Mouse (Mus musculus): Measurements from ENCODE around the gene Stmnd1. TPM values are rescaled to one million over a fixed set of nuclear protein-coding genes. Genes with fewer than 3 reads are reported as not detected.
A peak's percentile ranks its signal among the peaks of the same experiment; 100 is the strongest.

Gene Stmnd1
- polyA plus RNA-seq, 1 experiment from 2014 or later: not detected

DNA sequence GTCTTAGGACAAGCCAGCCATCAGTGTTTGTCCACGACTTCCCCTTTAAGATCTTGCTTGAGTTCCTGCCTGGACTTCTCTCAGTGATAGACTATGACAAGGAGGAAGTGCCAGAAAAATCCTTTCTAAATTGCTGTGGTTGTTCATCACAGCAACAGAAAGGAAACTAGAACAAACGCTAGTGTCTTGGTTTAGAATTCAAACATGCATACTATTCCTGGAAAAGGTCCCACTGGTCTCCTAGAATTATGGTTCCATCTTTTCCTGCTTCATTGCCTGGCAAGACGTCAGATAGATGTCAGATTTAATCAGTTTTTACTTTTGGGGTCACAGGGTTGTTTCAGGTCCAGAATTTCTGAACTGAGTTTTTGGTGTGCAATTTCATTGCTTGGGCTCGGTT is 14.0 kb upstream of the Stmnd1 start:
- Histone ChIP-seq H3K9me3 (no peaks in the 10 kb centered on the region), H3K27me3 (replicated peaks) (no peaks in the 10 kb centered on the region), H3K4me1 (no peaks in the 10 kb centered on the region), H3K9ac (no peak overlapping the region), H3K27ac (no peak overlapping the region), H3K4me3 (no peak overlapping the region), H3K36me3 (no peaks in the 10 kb centered on the region), H3K4me2 (replicated peaks) (no peak overlapping the region)
- WGBS: 83% methylated on average over 4 of the region's 4 CpGs
- ATAC-seq (ENCODE audit: low FRiP score, low read depth): no peak

GRCm38 (mm10) chr13:46261244-46261643 is 12.3 kb upstream of the Stmnd1 start:
- no peak overlapping the region for H3K27ac ChIP-seq
- H3K4me3 ChIP-seq: no peak overlapping the region
- no peaks in the 10 kb centered on the region for H3K27me3 ChIP-seq (replicated peaks)
- no peak overlapping the region for H3K4me2 ChIP-seq (replicated peaks)
- H3K9ac ChIP-seq: no peak overlapping the region
- no peaks in the 10 kb centered on the region for H3K36me3 ChIP-seq
- no peaks in the 10 kb centered on the region for H3K4me1 ChIP-seq
- 61% methylated on average over 3 of the region's 3 CpGs for WGBS
- H3K9me3 ChIP-seq: no peaks in the 10 kb centered on the region
- ATAC-seq (ENCODE audit: low FRiP score, low read depth): no peak

GRCm38 (mm10) chr13:46267783-46268182 is 5.7 kb upstream of the Stmnd1 start:
- Histone ChIP-seq H3K27me3 (replicated peaks) (no peaks in the 10 kb centered on the region), H3K9me3 (no peaks in the 10 kb centered on the region), H3K4me2 (replicated peaks) (no peak overlapping the region), H3K27ac (no peak overlapping the region), H3K9ac (no peak overlapping the region), H3K4me1 (peaks cover 12% of the 10 kb centered on the region), H3K36me3 (no peaks in the 10 kb centered on the region), H3K4me3 (no peak overlapping the region)
- ATAC-seq (ENCODE audit: low FRiP score, low read depth): no peak

GRCm38 (mm10) chr13:46268341-46268740 is 5.2 kb upstream of the Stmnd1 start:
- no peak overlapping the region for H3K4me2 ChIP-seq (replicated peaks)
- H3K4me1 ChIP-seq: peaks cover 17% of the 10 kb centered on the region
- H3K27ac ChIP-seq: no peak overlapping the region
- no peaks in the 10 kb centered on the region for H3K9me3 ChIP-seq
- no peaks in the 10 kb centered on the region for H3K27me3 ChIP-seq (replicated peaks)
- no peak overlapping the region for H3K4me3 ChIP-seq
- ATAC-seq (ENCODE audit: low FRiP score, low read depth): no peak
- H3K36me3 ChIP-seq: no peaks in the 10 kb centered on the region
- 51% methylated on average over 3 of the region's 3 CpGs for WGBS
- no peak overlapping the region for H3K9ac ChIP-seq

DNA sequence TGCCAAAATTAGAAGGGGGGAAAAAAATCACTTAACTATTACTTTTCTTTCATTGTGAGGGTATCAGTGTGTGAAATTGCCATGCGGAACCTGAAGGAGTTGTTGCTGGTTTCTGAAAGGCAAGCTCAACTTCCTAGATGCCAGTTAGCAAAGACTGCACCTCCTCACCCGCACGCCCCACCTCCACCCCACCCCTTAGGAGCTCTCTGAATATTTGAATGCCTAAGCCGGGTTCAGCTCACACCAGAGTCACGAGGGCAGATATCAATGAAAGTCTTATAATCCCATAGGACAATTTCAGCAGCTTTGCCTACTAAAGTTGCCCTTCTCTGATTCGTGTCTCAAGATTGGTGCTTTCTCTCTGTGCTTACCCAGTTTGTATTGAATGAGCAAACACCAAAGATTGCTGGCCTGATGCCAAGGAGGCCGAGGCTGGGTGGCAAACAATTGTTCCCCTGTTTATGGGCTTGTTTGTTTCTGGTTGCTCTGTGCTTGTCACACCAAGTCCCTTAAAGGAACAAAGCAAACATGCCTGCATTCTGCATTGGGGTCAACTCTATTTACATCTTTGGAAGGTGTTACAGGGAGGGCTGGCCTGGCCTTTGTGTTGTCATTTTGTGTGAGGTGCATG is 4.6 kb upstream of the Stmnd1 start:
- Histone ChIP-seq H3K4me3 (no peak overlapping the region), H3K9ac (no peak overlapping the region), H3K36me3 (no peaks in the 10 kb centered on the region), H3K27ac (no peak overlapping the region), H3K9me3 (no peaks in the 10 kb centered on the region), H3K4me2 (replicated peaks) (no peak overlapping the region), H3K27me3 (replicated peaks) (no peaks in the 10 kb centered on the region), H3K4me1 (peaks cover 21% of the 10 kb centered on the region)
- 39% methylated on average over 7 of the region's 7 CpGs for WGBS
- ATAC-seq (ENCODE audit: low FRiP score, low read depth): no peak

DNA sequence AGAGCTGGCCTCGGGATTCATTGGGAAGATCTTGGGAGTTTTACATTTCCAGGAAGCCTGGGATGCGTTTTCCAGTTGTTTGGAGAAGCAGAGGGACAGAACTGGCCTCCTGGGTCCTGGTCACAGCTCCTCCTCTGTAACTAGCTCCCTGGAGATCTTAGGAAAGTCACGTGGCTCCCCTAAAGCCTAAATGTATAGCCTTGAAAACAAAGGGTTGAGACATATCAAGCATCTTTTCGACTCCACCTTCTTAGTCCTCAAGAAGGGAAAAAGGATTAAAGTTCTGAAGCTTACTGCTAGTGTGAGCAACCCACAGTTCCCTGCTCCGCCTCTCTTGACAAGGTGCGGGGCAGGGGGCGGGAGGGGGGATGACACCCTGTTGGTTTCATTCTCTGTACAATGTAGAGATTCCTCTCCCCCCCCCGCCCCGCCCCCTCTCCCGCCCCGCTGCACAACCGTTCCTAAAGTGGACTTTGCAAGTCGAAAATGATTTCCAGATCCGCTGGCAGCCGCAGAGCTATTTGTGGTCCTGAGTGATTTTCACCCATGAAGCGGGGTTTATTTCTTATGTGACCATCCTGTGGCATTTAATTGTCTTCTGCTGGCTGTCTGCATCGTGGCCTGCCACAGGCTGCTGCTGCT is 589 bp upstream of the Stmnd1 start:
- H3K36me3 ChIP-seq: no peaks in the 10 kb centered on the region
- H3K27me3 ChIP-seq (replicated peaks): no peaks in the 10 kb centered on the region
- H3K27ac ChIP-seq: no peak overlapping the region
- 26% methylated on average over 17 of the region's 17 CpGs for WGBS
- no peaks in the 10 kb centered on the region for H3K9me3 ChIP-seq
- H3K4me1 ChIP-seq: peaks cover 21% of the 10 kb centered on the region
- peak overlapping the region; percentile 30; the same call in 1 of the 2 replicates for H3K9ac ChIP-seq
- no peak for ATAC-seq (ENCODE audit: low FRiP score, low read depth)
- H3K4me3 ChIP-seq: no peak overlapping the region
- peak overlapping the region; percentile 43 for H3K4me2 ChIP-seq (replicated peaks)

DNA sequence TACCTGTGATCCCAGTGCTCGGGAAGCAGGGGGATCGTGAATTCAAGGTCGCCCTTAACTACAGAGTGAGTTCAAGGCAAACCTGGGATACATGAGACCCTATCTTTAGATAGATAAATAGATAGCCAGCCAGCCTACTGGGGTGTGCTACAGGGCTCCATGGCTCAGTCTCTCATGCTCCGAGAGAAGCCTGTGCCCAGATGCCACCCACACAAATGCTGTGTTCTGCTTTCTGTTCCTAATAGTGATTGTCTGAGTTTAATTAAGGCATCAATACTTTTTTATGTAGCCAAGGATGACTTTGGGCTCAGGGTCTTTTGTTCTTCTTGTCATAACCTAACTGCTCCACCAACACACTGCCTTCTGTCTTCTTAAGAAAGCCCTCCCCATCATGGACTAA is 2.2 kb downstream of the Stmnd1 start:
- 96% methylated on average over 4 of the region's 4 CpGs for WGBS
- ATAC-seq (ENCODE audit: low FRiP score, low read depth): no peak

DNA sequence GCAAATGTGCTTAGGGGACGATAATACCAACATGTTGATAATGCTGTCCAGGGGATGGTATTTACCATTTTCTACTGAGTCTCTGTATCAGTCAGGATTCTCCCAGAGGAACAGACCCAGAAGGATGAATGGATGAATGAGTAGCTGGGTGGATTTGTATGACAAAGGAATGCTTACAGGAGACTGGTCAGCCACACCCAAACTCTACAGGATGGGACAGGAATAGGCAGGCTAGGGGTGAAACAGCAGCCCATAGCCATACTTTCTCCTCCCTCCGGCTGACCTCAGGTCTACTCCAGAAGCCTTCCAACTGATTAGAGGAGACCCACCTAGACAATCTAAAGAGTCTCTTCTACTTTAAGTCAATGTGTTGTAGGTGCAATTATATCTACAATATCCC is 9.0 kb downstream of the Stmnd1 start:
- 91% methylated on average over 2 of the region's 2 CpGs for WGBS

More for the DNA sequence above, 2.2 kb downstream of the Stmnd1 start:
- Histone ChIP-seq H3K4me3 (no peak overlapping the region), H3K27ac (no peak overlapping the region), H3K4me1 (peaks cover 11% of the 10 kb centered on the region), H3K36me3 (no peaks in the 10 kb centered on the region), H3K4me2 (replicated peaks) (no peak overlapping the region), H3K9ac (no peak overlapping the region), H3K27me3 (replicated peaks) (no peaks in the 10 kb centered on the region), H3K9me3 (no peaks in the 10 kb centered on the region)

DNA sequence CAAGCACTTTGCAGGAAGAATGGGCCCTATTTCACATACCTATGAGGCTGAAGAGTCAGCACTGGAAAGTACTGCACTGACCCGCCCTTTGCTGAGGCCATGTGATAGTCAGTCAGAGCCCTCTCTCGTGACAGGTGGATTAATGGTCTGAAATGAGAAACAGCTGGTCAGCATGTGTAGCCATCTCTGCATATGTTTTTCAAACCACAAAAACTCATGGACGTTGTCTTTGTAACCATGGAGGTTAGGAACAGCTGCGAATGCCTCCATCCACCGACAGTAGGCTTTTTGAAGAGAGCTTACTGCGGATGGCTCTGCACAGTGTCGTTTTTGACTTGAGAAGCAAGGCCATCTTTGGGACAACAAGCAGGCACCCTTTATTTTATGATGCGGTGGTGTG is 14.3 kb downstream of the Stmnd1 start:
- WGBS: 72% methylated on average over 8 of the region's 8 CpGs
- ATAC-seq (ENCODE audit: low FRiP score, low read depth): no peak
- Histone ChIP-seq H3K36me3 (no peaks in the 10 kb centered on the region), H3K9ac (no peak overlapping the region), H3K4me1 (no peaks in the 10 kb centered on the region), H3K4me3 (no peak overlapping the region), H3K4me2 (replicated peaks) (no peak overlapping the region), H3K27me3 (replicated peaks) (no peaks in the 10 kb centered on the region), H3K9me3 (no peaks in the 10 kb centered on the region), H3K27ac (no peak overlapping the region)

More for the DNA sequence above, 9.0 kb downstream of the Stmnd1 start:
- no peak overlapping the region for H3K4me3 ChIP-seq
- H3K27me3 ChIP-seq (replicated peaks): no peaks in the 10 kb centered on the region
- H3K9ac ChIP-seq: no peak overlapping the region
- no peaks in the 10 kb centered on the region for H3K9me3 ChIP-seq
- no peaks in the 10 kb centered on the region for H3K36me3 ChIP-seq
- no peak for ATAC-seq (ENCODE audit: low FRiP score, low read depth)
- H3K27ac ChIP-seq: no peak overlapping the region
- H3K4me1 ChIP-seq: no peaks in the 10 kb centered on the region
- H3K4me2 ChIP-seq (replicated peaks): no peak overlapping the region

GRCm38 (mm10) chr13:46288372-46288771 is 14.9 kb downstream of the Stmnd1 start:
- H3K4me2 ChIP-seq (replicated peaks): no peak overlapping the region
- no peaks in the 10 kb centered on the region for H3K27me3 ChIP-seq (replicated peaks)
- no peak overlapping the region for H3K4me3 ChIP-seq
- H3K9ac ChIP-seq: no peak overlapping the region
- 88% methylated on average over 5 of the region's 5 CpGs for WGBS
- no peaks in the 10 kb centered on the region for H3K9me3 ChIP-seq
- H3K4me1 ChIP-seq: no peaks in the 10 kb centered on the region
- no peaks in the 10 kb centered on the region for H3K36me3 ChIP-seq
- ATAC-seq (ENCODE audit: low FRiP score, low read depth): no peak
- no peak overlapping the region for H3K27ac ChIP-seq

- no peak overlapping the region for H3K4me3 ChIP-seq
- H3K36me3 ChIP-seq: no peaks in the 10 kb centered on the region
- no peaks in the 10 kb centered on the region for H3K27me3 ChIP-seq (replicated peaks)
- no peak overlapping the region for H3K4me2 ChIP-seq (replicated peaks)
- no peaks in the 10 kb centered on the region for H3K4me1 ChIP-seq
- no peak overlapping the region for H3K27ac ChIP-seq
- no peak overlapping the region for H3K9ac ChIP-seq
- no peak for ATAC-seq (ENCODE audit: low FRiP score, low read depth)
- no peaks in the 10 kb centered on the region for H3K9me3 ChIP-seq
- WGBS: 67% methylated on average over 1 of the region's 1 CpGs
These were observed 17.0 kb downstream of the Stmnd1 start for GRCm38 (mm10) chr13:46290537-46290936.

GRCm38 (mm10) chr13:46294365-46294764 is 20.8 kb downstream of the Stmnd1 start:
- Histone ChIP-seq H3K4me3 (no peak overlapping the region), H3K4me1 (no peaks in the 10 kb centered on the region), H3K4me2 (replicated peaks) (no peak overlapping the region), H3K27ac (no peak overlapping the region), H3K27me3 (replicated peaks) (no peaks in the 10 kb centered on the region), H3K9me3 (no peaks in the 10 kb centered on the region), H3K36me3 (no peaks in the 10 kb centered on the region), H3K9ac (no peak overlapping the region)
- no peak for ATAC-seq (ENCODE audit: low FRiP score, low read depth)

GRCm38 (mm10) chr13:46297701-46298100 is 24.2 kb downstream of the Stmnd1 start:
- Histone ChIP-seq H3K27ac (no peak overlapping the region), H3K4me2 (replicated peaks) (no peak overlapping the region), H3K36me3 (no peaks in the 10 kb centered on the region), H3K4me1 (no peaks in the 10 kb centered on the region), H3K27me3 (replicated peaks) (no peaks in the 10 kb centered on the region), H3K9me3 (no peaks in the 10 kb centered on the region), H3K9ac (no peak overlapping the region), H3K4me3 (no peak overlapping the region)
- 94% methylated on average over 4 of the region's 4 CpGs for WGBS
- no peak for ATAC-seq (ENCODE audit: low FRiP score, low read depth)

Measured in neural tube, embryonic 12.5 days (tissue).